Mouse (Mus musculus): Measurements from ENCODE around the gene Opalin.

Opalin gene

DNA sequence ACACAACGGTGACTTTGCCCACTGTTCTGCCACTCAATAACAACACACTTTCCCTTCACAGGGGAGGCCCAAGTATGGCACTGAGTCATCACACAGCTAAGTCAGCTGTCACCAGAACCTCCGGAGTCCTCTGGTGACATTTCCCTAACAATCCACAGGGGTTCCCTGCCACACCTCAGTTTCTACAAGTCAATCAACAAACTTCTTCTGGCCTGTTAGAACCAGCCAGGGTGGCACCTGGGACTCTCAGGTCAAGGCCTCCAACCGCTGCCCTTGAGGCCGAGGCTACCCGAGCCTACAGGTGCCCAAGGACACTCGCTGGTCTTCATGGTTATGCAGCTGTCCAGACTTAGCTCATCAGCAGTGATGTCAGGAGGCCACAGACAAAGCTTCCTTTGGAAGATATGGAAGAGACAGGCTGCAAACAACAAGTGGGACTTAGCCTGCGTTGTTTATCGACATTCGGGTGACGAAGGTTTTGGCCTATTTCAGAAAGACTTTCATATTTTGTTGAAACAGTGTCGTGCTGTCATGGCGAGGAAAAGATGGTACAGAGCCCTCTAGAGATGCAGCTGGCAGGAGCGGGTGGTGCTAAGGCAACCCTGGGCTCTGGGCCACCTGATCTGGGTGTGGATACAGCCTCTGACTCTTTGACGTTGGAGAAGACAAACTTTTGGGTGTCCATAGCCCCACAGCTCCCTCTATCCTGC lies 3.0 kb downstream of the Opalin start:
- DNase-seq (ENCODE audit: low spot score in 2 of 2) = peak; percentile 37 to 49

GRCm38 (mm10) chr19:41071500-41071899 lies 5.4 kb downstream of the Opalin start:
- DNase-seq (ENCODE audit: low spot score in 2 of 2) = peak; percentile 57 to 94

DNA sequence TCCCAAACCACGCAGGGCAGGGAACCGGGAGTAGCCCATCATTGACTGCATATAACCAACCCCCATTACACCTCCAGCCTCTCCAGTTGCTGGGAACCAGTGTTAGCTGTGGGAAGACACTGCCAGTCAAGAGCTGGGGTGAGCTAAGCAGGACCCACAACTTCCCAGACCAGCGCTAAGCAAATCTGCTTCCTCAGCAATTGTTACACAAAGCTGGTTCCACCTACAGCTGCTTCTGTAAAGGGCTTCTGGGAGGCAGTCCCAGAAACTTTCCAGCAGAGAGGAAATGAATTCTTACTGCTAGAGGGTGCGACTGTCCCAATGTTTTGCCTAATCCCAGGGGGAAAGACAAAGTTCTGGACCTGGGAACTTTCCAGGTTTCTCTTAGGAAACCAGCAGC lies 22.2 kb downstream of the Opalin start:
- DNase-seq (ENCODE audit: low spot score in 2 of 2) = no peak

DNA sequence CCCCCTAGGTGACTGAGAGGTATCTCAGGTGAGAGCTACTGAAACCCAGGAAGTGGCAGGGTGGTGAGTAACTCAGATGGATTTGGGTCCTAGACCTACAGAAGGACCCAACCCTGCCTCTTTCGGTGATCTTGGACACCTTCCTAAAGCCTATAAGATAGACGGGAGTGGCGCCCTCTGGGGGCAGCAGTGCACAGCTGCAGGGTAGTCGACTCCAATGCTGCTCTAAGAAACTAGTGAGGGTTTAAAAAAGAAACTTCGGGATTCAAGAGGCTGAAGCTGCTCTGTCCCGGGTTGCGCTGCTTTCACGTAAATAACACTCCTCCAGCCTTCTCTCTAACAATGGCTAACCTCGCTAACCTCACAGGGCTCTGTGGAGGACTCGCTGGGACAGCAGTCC lies 23.4 kb downstream of the Opalin start:
- no peak for DNase-seq (ENCODE audit: low spot score in 2 of 2)

DNA sequence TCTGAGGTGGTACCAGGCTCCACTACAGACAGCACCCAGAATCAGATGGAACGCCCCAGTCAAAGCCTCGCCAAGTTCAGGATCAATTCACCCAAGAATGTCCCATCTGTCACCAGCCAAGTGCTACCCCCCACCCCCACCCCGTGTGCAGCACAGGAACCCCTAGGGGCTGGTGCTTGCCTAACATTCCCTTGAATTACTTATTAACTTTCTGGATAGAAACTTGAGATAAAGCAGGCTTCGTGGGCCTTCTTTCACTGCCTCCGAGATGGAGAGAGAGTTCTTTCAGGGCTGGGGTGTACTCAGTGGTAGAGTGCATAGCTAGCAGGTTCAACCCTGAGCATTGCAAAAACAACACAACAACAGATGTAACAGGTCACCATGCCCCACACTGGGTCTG lies 24.7 kb downstream of the Opalin start:
- no peak for DNase-seq (ENCODE audit: low spot score in 2 of 2)

DNA sequence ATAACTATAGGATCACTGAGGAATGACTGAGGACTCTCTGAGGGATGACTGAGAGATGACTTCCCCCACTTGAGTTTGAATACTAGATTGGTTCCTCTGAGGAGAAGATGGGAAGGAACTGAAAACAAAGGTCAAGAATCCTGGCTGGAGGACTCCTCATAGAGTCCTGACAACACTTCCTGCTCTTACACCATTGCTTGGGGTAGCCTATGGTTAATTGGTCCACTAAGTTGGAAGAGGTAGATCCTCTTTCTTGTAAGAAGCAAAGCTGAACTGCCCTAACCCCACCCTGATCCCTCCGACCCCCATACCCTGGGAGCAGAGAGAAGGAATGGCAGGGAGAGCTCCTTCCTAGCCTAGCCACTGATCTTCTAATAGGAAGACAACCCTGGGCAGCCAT lies 25.2 kb downstream of the Opalin start:
- DNase-seq (ENCODE audit: low spot score in 2 of 2) = no peak

GRCm38 (mm10) chr19:41048187-41048559 lies 28.7 kb downstream of the Opalin start:
- DNase-seq (ENCODE audit: low spot score in 2 of 2) = no peak

DNA sequence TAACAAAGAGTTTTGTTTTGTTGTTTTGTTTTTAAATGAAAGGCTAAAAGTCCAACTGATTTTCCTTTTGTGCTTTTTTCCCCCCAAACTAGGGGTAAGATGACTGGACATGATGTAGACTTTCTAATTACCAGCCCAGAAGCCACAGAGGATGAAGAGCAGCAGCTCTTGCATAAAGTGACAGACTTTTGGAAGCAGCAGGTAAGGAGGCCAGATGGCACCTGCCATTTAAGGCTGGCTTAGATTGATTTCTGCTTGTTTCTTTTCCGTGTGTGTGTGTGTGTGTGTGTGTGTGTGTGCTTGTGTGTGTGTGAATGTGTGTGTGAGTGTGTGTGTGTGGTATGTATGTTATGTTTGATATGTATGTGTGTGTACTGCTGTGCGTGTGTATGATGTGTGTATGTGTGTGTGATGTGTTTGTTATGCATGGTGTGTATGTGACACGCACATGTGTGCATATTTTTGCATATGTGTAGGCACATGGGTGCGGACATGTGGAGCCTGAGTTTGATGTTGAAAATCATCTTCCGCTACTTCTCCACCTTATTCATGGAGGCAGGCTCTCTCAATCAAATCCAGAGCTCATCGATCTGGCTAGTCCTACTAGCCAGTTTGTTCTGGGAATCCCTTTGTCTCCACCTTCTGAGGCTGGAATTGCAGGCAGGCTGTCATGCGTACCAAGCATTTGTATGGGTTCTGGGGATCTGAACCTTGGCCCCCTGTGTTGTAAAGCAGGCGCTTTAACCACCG lies 29.3 kb downstream of the Opalin start:
- no peak for DNase-seq (ENCODE audit: low spot score in 2 of 2)

- no peak for DNase-seq (ENCODE audit: low spot score in 2 of 2)
Observed at GRCm38 (mm10) chr19:41045091-41045770, 31.7 kb downstream of the Opalin start.

- DNase-seq (ENCODE audit: low spot score in 2 of 2) = no peak
Observed at GRCm38 (mm10) chr19:41039110-41039509, 37.8 kb downstream of the Opalin start.

DNA sequence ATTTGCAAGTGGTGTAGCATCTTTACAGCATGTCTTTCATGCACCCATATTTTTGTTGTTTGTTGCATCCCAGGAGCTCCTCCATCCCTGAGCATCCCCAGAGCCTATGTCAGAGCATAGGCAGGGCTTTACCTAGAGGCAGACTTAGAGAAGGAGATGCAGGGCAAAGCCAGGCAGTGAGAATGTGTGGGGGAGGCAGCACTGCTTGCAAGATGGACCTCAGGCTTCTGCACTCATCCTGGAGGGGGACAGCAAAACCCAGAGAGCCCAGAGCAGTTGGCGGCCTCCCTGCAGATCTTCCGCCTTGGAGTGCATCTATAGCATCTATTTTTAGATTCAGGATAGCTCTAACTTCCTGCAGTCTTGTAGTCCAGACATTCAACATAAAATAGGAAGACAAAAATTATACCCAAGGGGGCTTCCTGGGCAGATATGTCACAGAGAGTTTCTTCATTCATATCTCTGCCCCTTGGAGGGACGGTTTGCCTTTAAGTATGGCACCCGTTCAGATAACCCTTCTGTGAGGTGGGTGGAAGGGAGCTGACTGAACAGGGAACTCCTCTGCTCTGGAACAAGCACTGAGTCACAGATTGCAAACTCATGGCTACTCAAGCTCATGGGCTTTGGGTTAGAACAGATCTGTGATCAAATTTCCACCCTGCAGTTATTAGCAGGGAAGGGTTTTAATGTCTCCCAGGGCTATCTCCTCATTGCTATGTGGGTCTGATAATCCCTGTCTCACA lies 40.9 kb downstream of the Opalin start:
- DNase-seq (ENCODE audit: low spot score in 2 of 2) = no peak

GRCm38 (mm10) chr19:41031869-41032268 lies 45.0 kb downstream of the Opalin start:
- no peak for DNase-seq (ENCODE audit: low spot score in 2 of 2)

DNA sequence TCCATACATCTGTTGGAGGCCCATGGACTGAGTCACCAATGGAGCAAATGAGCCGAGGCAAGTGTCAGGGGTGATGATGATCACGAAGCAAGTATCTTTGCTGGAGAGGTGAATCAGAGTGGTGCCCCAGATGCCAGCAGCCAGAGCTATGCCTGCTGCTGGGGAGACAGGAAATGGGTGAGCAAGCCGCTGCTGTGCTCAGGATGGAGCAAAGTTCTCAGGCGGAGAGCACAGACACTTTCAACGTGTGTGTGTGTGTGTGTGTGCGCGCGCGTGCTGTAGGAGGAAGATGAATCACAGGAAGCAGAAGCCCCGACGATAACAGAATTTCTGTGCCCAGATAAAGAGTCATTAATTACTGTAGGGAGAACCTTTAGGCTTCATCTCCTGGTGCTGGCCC lies 45.9 kb downstream of the Opalin start:
- no peak for DNase-seq (ENCODE audit: low spot score in 2 of 2)

DNA sequence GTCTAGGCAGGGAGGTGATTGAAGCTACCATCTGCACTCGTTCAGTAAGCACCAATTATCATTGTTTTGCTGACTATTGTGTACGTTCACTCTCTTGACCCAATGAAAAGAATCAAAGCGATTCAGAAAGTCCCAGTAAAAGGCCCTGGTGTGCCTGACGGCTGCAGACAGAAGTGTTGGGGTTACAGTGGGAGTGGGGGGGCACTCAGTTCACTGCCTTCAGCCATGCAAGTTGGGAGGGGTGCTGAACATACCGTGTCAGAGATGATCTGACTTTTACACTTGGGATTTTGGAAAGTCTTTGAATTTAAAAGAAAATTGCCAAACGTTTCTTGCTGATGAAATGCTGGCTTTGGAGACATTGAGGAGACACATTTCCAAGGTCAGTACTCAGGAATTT lies 46.8 kb downstream of the Opalin start:
- no peak for DNase-seq (ENCODE audit: low spot score in 2 of 2)

GRCm38 (mm10) chr19:41029219-41029618 lies 47.7 kb downstream of the Opalin start, which contains the start of gene Dntt:
Gene Dntt, plus strand, starts transcription at chr19:41029275.
- DNase-seq (ENCODE audit: low spot score in 2 of 2) = no peak

GRCm38 (mm10) chr19:41027601-41028000 lies 49.3 kb downstream of the Opalin start:
- DNase-seq (ENCODE audit: low spot score in 2 of 2) = no peak

- DNase-seq (ENCODE audit: low spot score in 2 of 2) = no peak
Observed at GRCm38 (mm10) chr19:41027024-41027423, 49.9 kb downstream of the Opalin start.

- DNase-seq (ENCODE audit: low spot score in 2 of 2) = no peak
Observed at GRCm38 (mm10) chr19:41026551-41026950, 50.4 kb downstream of the Opalin start.

DNA sequence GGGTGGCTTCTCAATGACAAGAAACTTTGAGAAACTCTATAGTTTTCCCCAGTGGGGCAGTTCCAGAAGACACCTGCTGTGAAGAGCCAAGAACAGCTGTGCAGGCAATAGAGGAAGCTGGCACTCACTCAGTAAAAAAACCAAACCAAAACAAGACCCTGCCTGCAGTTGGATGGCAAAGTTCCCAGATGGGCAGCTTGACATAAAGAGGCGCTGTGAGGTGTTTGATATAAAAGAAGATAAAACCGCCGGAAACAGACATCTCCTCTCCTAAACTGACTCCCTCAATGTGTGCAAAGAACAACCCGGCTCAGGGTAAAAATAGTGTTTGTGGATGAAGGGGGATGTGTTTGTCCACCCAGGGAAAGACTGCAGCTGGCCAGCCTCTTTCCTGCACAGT lies 54.7 kb downstream of the Opalin start:
- DNase-seq (ENCODE audit: low spot score in 2 of 2) = no peak

DNA sequence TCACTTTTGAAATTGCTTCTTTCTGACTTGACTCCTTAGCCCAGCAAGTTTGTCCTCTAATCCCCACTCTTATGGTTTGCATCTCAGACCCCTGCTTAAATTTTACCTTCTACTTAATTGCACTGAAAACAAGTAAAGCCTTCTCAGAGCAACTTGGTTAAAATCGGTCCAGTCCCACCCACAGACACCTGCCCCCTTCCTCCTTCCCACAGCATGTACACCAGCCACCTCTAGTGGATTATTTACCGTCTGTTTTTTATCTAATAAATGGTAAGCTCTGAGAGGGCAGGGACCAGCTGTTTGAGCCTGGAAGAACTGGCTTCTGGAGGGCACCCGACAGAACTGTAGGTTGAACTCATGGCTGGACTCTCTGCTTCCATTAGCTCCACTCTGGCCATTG lies 56.4 kb downstream of the Opalin start:
- DNase-seq (ENCODE audit: low spot score in 2 of 2) = no peak

DNA sequence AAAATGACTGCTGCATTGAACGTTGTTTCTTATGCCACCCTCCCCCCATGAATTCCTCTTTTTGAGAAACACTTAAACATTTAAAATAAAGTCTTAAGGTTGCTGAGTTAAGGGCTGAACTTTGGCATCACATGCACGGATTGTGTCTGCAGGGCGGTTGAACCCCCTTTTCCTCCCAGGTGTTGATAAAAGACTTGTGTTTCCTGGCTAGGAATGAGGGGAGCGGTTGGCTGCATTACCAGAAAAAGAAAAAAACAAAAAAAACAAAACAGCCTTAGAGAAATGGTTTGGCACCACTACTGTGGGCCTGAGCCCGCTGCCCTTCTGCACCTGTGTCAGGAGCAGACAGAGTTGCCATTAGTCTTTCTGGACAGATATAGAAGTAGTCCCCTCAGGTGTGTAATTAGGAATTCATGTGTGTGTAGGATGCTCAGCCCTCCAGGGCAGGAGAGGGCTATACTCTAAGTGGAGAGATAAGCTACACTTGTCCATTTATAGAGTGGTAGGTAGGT lies 57.7 kb downstream of the Opalin start:
- DNase-seq (ENCODE audit: low spot score in 2 of 2) = no peak

Measured in left cerebral cortex, adult 9 months (tissue).